Mouse (Mus musculus): Measurements from ENCODE around the gene Cct8l1.

Cct8l1 gene

DNA sequence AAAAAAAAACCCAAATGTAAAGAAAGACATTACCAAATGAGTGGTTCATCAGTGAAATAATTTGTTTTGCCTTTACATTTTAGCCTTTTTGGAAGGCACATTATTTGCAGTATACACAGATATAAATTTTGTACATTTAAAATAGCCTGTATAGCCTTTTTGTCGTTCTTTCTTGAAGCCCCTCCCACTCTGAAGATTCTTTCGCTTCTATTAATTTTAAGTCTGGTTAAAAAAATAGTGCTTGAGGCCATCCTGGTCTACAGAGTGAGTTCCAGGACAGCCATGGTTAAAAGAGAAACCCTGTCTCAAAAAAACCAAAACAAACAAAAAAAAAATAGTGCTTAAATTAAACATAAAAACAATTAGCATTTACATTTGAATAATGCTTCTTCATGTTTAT lies 14.8 kb downstream of the Cct8l1 start:
- DNase-seq (ENCODE audit: low spot score in 2 of 2): no peak

DNA sequence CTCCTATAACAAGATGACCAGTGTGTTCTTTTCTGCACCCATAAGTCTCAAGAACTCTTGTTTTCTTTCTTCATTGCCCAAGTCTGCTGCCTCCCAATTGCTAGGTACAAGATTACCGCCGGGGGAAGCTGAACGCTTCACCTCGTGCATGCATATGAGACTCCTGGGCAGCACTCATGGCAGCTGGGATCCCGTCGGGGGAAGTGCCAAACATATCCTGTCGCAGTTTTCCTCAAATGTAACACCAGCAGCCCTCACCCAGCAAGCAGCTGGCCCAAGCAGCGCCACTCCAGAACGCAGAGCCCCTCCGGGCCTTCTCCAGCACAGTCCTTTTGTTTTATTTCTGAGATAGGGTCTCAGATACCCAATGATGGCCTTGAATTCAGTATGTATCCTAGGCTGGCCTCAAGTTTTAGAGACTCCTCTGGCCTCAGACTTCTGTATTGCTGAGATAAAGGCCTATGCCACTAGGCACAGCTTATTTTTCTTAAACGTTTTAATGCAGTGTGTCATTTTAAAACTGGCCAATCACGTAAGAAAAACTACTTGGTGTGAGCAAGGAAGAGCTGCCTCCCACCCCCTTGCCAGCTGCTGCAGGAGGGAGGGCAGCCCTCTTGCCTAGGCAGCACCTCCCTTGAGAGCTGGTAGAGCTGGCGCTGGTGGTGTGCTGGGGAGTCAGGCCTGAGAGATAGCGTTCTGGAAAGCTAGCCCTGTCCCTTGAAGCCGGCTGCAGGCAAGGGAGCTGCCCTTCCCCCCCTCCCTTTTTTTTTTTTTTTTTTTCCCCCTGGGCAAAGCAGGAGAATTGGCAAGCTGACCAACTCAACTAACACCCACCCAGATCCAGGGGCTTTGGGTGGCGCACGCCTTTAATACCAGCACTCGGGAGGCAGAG lies 16.6 kb downstream of the Cct8l1 start:
- no peak for DNase-seq (ENCODE audit: low spot score in 2 of 2)

DNA sequence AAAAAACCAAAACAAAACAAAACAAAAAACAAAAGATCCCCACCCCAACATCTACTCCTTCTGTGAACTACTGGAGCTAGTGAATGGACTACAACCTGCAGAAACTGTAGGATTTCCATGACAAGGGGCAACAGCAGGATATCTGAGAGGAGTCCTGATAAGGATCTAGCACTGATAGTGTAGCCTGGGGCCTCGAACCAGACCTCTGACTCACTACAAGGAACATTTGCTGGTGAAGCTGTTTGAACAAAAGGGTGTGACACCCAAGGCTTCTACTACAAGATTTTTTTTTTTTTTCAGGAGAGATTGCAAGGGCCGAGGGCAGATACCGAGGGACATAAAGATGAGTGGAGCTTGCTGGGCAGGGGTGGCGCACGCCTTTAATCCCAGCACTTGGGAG lies 17.4 kb downstream of the Cct8l1 start:
- DNase-seq (ENCODE audit: low spot score in 2 of 2): no peak

DNA sequence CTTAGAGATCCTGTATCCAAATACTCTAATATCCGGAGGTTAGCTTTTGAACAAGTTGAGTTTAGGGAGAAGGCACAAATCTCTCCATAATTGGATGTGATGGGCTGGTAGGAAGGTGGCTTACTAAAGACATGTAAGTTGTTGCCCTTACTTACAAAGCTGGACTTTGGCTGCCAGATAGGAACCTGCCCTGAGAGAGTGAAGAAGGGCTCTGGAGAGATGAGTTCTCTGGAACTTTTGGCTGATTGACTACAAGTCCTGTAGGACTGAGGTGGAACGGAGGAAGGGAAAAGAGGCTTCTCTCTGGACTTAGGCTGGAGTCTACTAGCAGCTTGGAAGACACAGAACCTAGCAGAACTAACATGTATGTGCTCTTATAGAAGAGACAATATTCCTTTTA lies 19.7 kb downstream of the Cct8l1 start:
- DNase-seq (ENCODE audit: low spot score in 2 of 2): no peak

DNA sequence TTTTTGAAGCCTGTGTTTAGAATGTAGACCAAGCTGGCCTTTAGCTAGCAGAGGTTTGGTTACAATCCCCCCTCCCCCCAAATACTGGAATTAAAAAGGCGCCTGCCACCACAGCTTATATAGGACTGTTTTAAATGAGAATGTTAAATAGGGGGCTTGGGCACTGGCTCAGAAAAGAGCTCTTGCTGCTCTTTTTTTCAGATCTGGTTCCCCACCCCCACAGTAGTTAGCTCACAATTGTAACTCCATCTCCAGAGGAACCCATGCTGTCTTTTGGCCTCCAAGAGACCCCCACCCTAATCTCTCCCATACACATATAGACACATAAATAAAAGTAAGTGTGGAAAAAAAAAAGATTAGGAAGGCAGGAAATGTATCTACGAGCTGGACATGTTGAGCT lies 20.6 kb downstream of the Cct8l1 start:
- DNase-seq (ENCODE audit: low spot score in 2 of 2): no peak

DNA sequence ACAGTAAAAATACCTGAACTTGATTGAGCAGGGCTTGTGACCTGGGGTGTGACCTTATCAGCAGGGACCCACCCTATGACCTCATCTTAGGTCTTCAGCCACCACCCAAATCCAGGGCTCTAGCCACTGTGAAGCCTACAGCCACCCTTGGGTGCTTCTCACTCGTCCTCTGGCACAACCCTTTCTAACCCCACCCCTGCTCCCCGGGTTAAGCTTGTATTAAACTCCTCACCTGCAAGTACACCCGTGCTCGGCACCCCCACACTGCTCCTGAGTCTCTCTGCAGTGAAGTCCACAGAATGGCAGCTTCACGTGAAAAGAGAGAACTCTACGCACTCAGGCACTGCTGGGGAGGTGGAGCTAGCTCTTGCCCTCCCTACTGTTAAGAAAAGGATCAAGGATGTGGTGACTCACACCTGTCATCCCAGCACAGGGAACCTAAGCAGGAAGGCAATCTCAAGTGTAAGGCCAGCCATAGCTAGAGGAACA lies 21.1 kb downstream of the Cct8l1 start:
- DNase-seq (ENCODE audit: low spot score in 2 of 2): no peak

DNA sequence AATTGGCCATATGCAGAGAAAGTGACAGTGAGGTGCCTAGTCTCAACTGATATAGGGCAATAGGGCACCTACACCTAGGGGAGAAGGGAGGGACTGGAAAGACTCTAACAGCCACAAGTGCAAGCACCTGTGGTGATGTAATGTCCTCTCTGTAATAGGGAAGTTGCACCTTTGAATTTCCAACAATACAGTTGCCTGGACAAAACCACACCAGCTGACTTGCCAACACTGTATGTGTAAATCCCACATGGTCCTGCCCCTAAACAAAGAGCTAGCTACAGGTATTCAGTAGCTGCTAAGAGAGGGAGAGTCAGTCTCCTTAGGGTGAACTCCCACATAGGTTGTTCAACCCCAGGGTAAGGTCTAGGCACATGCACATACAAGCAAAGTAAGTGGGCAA lies 24.5 kb downstream of the Cct8l1 start:
- DNase-seq (ENCODE audit: low spot score in 2 of 2): no peak

DNA sequence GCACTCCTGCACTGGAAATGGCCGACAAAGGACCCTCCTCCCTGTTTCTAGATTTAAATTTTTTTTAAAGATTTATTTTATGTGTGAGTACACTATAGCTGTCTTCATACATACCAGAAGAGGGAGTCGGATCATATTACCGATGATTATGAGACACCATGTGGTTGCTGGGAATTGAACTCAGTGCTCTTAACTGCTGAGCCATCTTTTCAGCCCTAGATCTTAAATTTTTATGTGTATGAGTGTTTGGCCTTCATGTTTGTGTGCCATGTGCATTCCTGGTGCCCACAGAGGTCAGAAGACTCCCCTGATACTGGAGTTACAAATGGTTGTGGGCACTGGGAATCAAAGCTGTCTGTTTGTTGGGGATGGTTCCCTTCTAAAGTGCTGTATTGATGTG lies 25.1 kb downstream of the Cct8l1 start:
- DNase-seq (ENCODE audit: low spot score in 2 of 2): no peak

DNA sequence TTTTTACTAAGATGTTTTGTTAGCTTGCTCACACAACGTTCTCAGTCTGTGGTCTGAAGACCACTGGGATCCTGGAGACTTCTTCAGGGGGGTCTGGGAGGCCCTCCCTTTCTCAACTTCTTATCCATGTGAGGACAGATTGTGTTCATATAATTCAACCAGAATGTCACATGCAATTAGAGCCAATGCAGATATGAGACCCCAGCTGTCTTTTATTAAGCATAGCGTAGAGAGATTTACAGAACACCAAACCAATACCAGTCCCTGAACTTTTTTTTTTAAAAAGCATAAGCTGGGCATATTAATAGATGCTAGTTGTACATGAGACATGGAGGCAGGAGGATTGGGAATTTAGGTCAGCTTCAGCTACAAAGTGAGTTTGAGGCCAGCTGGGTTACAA lies 25.8 kb downstream of the Cct8l1 start:
- DNase-seq (ENCODE audit: low spot score in 2 of 2): no peak

DNA sequence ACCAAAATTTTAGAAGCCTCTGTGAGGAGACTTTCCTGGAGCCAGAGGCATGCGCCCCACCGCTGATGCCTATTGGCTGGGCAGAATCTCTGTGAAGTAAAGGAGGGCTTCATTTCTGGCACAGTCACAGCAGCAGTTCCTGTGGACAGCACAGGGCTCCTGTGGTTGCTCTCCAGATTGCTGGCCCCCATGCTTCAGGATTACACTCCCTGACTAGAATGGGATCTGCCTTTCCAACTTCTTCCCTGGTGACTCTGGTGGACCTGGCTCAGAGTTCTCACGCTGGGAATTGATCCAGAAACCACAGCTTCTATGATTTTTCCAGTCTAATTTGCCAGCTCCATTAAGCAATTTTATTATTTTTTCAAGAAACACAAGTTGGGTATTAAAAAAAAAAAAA lies 28.2 kb downstream of the Cct8l1 start:
- DNase-seq (ENCODE audit: low spot score in 2 of 2): no peak

DNA sequence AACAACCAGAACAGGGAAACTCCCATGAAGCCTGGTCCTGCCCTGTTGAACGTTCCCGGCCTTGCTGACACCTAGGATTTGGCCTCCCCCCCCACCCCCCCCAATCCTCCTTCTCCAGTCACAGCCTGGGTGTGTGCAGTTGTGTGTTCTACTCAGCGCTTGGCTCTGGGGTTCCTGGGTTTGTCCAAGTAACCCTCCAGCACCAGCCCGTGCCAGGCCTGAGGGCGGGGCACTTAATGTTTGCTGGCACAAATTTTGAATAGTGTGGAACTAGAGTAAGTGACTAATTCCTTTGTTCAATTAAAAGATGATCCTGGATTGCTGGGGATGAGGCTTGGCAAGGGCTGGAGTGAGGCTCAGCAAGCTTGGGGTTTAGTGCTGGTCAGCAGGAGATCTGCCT lies 28.7 kb downstream of the Cct8l1 start:
- no peak for DNase-seq (ENCODE audit: low spot score in 2 of 2)

DNA sequence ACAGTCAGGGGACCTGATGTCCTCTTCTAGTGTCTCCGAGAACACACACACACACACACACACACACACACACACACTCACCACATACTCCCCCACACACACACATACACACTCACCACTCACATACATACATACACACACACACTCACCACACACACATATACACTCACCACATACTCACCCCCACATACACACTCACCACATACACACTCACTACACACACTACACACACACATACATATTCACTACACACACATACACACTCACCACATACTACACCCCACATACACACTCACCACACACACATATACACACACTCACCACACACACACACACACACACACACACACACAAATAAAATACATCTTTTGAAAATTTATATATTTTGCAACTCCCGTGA lies 31.0 kb downstream of the Cct8l1 start:
- no peak for DNase-seq (ENCODE audit: low spot score in 2 of 2)

DNA sequence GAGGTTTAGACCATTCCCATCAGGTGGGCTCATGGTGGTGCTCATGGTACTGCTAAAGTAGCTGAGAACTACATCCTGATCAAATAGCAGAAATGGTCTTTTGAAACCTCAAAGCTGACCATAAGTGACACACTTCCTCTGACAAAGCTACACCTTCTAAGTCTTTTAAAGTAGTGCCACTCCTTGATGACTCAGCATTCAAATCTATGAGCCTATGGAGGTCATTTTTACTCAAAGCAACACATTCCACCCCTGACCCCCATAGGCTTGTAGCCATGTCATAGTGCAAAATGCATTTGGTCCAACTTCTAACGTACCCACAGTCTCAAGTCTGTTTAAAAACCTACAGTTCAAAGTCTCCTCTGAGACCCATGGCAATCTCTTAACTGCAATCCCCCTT lies 35.0 kb downstream of the Cct8l1 start:
- DNase-seq (ENCODE audit: low spot score in 2 of 2): no peak

DNA sequence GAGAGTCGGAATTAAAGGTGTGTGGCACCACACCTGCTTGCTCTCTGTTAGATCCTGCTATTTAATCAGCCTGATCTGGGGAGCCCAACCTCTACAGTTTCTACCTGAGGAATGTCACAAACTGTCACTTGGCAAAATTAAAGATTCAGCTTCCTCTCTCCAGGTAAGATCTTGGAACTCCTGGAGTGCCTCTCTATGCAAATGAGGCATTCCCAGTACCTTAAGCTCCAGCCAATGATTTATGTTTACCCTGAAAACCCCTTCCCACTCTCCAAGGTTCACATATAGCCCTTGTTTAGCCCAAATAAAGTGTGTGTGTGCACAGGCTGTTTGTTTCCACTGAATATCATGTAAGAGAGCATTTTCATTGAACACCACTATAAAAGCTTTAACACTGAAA lies 38.3 kb downstream of the Cct8l1 start:
- DNase-seq (ENCODE audit: low spot score in 2 of 2): no peak

DNA sequence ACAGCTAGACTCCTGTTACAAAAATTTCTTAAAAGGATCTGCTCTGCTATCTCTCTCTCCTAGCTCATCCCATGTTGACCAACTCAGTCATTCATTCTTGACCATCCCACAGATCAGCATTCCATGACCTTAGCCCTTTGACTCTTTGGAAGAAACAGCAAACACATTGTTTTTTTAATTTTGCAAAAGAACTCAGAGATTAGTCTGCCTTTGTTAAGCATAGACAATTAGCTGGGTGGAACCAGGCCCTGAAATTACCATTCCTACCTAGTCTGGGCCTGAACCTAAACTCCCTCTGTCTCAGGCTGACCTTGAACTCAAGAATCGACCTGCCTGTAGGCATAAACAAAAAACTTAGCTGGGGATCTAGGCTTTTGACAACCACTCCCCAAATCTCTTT lies 38.8 kb downstream of the Cct8l1 start:
- no peak for DNase-seq (ENCODE audit: low spot score in 2 of 2)

DNA sequence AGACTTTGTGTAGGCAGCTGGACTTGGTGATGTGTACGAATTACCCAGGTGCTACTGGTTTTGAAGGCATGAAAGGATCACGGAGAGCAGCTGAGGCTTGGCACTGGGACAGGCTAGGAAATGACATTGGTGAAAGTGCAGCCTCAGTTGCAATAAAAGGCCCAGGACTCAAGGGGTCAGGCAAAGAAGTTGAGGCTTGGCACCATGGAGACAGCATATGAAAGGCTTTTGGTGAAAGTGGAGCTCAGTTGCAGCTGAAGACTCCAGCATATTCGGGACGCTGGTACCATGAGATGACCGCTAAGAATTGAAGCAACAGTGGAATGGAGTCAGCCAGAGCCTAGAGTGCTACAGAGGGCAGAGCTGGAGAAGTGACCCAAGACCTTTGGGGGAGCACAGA lies 39.8 kb downstream of the Cct8l1 start:
- DNase-seq (ENCODE audit: low spot score in 2 of 2): no peak

DNA sequence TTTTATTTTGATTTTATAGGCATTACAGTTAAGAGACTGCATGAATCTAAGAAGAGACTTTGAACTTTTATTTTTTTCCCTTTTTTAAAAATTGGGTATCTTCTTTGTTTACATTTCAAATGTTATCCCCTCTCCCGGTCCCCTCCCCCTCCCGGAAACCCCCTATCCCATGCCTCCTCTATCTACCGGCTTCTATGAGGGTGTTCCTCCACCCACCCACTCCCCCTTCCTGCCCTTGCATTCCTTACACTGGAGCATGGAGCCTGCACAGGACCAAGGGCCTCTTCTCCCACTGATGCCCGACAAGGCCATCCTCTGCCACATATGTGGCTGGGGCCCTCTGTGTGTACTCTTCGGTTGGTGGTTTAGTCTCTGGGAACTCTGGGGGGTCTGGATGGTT lies 40.5 kb downstream of the Cct8l1 start:
- no peak for DNase-seq (ENCODE audit: low spot score in 2 of 2)
